Mouse (Mus musculus) megakaryocyte, adult 5-6 weeks (primary cell): Measurements from ENCODE around the gene Hnrnpa1. TPM values are rescaled to one million over a fixed set of nuclear protein-coding genes. Genes with fewer than 3 reads are reported as not detected.
"Not testable (repeated sequence)": the region's sequence is repeated elsewhere in the genome, so short reads cannot be mapped to it uniquely, and the experiment has no call there.

Source experiments
- ATAC-seq: 2 replicates; pipeline ENCODE4 v1.8.0; 2016; ENCODE audit warnings: mild to moderate bottlenecking, inconsistent platforms; ENCODE audit not compliant: poor library complexity, severe bottlenecking
- total RNA-seq, 2 experiments: library from RNA; stranded (forward) in 1 of 2; stranded (reverse) in 1 of 2; fragments of 153-499, 151-499 nt in 1 of 2; fragments of 221-1000, 200-1000 nt in 1 of 2; gene quantifications; 2 replicates each; pipeline versions ENCODE4 v1.2.3 to v1.2.4; 2015 to 2017

The Hnrnpa1 gene
- total RNA-seq, 2 experiments from 2014 or later: 365 to 767 TPM

GRCm38 (mm10) chr15:103268903-103269302, 28.7 kb downstream of the Hnrnpa1 start:
- 0 out of 2 replicates have a peak, but pooled peaks have one; percentile 16 for ATAC-seq

- ATAC-seq: peak; percentile 95
Measured at GRCm38 (mm10) chr15:103272419-103273279, 32.4 kb downstream of the Hnrnpa1 start, which contains the start of gene Copz1. Gene Copz1, plus strand, starts transcription at chr15:103272714.

- ATAC-seq: not testable (repeated sequence)
Measured at GRCm38 (mm10) chr15:103275943-103276342, 35.7 kb downstream of the Hnrnpa1 start.

GRCm38 (mm10) chr15:103277949-103278348, 37.7 kb downstream of the Hnrnpa1 start:
- no peak for ATAC-seq

GRCm38 (mm10) chr15:103279750-103280149, 39.5 kb downstream of the Hnrnpa1 start:
- 0 out of 2 replicates have a peak, but pooled peaks have one; percentile 22 for ATAC-seq

GRCm38 (mm10) chr15:103280817-103281464, 40.7 kb downstream of the Hnrnpa1 start:
- ATAC-seq: peak; percentile 90

- no peak for ATAC-seq
Measured at GRCm38 (mm10) chr15:103281465-103282205, 41.4 kb downstream of the Hnrnpa1 start.

GRCm38 (mm10) chr15:103284066-103284465, 43.8 kb downstream of the Hnrnpa1 start:
- ATAC-seq: peak; percentile 64

- ATAC-seq: no peak
Measured at GRCm38 (mm10) chr15:103284647-103285046, 44.4 kb downstream of the Hnrnpa1 start.

- ATAC-seq: no peak
Measured at GRCm38 (mm10) chr15:103285778-103286417, 45.7 kb downstream of the Hnrnpa1 start.

- no peak for ATAC-seq
Measured at GRCm38 (mm10) chr15:103289600-103289999, 49.4 kb downstream of the Hnrnpa1 start.

GRCm38 (mm10) chr15:103290417-103290816, 50.2 kb downstream of the Hnrnpa1 start:
- no peak for ATAC-seq

GRCm38 (mm10) chr15:103290843-103291242, 50.6 kb downstream of the Hnrnpa1 start:
- no peak for ATAC-seq

- no peak for ATAC-seq
Measured at GRCm38 (mm10) chr15:103292673-103293345, 52.6 kb downstream of the Hnrnpa1 start.

- ATAC-seq: no peak
Measured at GRCm38 (mm10) chr15:103293375-103293774, 53.1 kb downstream of the Hnrnpa1 start.

- ATAC-seq: no peak
Measured at GRCm38 (mm10) chr15:103294649-103295048, 54.4 kb downstream of the Hnrnpa1 start.

GRCm38 (mm10) chr15:103295851-103296250, 55.6 kb downstream of the Hnrnpa1 start:
- no peak for ATAC-seq
